In the genomic region with DNA sequence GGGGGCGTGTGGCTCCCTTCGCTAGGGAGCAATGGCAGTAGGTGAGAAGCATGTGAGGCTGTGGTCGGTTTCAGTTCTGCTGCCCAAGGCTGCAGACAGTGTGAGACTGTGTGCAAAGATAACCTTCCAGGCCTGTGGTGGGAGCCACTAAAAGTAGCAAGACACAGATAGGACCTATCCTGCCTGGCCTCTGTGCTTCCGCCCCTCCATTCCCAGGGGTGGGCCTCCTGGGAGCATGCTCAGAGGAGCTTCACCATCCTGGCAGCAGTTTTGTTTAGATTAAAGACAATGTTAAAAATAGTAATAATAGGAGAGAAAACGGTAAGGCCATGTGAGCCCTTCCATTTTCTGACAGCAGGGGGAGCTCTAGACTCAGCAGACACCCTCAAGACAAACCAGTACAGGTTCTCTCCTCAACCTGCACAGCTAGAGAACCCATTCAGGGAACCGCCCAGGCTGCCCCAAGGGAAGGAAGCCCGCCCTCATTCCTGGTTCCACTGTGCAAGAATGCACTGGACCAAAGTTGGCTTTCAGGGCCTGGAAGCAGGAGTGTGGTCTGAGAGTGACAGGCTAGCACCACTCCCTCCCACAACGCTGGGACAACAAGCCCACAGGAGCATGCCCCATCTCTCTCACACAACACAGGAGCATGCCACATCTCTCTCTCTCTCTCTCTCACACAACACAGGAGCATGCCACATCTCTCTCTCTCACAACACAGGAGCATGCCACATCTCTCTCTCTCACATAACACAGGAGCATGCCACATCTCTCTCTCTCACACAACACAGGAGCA, we compare ENCODE assay signal across 8 mouse cellular contexts. TPM values are rescaled to one million over a fixed set of nuclear protein-coding genes. Genes with fewer than 3 reads are reported as not detected.
DNase-seq lines count a peak whose midpoint lies in the region; ATAC-seq and TF ChIP-seq lines count a peak whose summit lies in the region.

No protein-coding gene starts in this region.

- TF ChIP-seq POLR2A in bone marrow macrophage, adult 2 months (IDR thresholded peaks at IDR 0.05; ENCODE audit: borderline replicate concordance, low read depth, low read length) = no peak
- no peak for TF ChIP-seq POLR2A in embryonic fibroblast, embryonic 13.5 days (IDR thresholded peaks at IDR 0.05; ENCODE audit: low read depth, low read length)

- H3K36me3 ChIP-seq in heart, embryonic 12.5 days = 0 out of 2 replicates have a peak, but pooled peaks cover 3% of the 10 kb centered on the region
- no peaks in the 10 kb centered on the region for H3K36me3 ChIP-seq in kidney, embryonic 15.5 days
- no peaks in the 10 kb centered on the region for H3K36me3 ChIP-seq in limb, embryonic 15.5 days
- H3K36me3 ChIP-seq in midbrain, postnatal 0 days (ENCODE audit: insufficient read depth, low read length) = no peaks in the 10 kb centered on the region

- ATAC-seq in heart, embryonic 12.5 days (ENCODE audit: insufficient number of reproducible peaks, low FRiP score) = peak; percentile 70; the same call in 1 of the 2 replicates
- ATAC-seq in kidney, embryonic 15.5 days (replicated peaks; ENCODE audit: low FRiP score) = peak; percentile 85
- peak; percentile 55; the same call in 1 of the 2 replicates for ATAC-seq in limb, embryonic 15.5 days (ENCODE audit: insufficient number of reproducible peaks, low FRiP score, low TSS enrichment, low read depth)
- ATAC-seq in midbrain, postnatal 0 days (ENCODE audit: low FRiP score) = 0 out of 2 replicates have a peak, but pooled peaks have one; percentile 41

- peak; percentile 78 for DNase-seq in CD4-positive helper T cell, adult 2 months (ENCODE audit: low read depth, low spot score)
- peak; percentile 73 for DNase-seq in midbrain, postnatal 0 days (ENCODE audit: low spot score)
- peak; percentile 64 to 76 for DNase-seq in spleen, postnatal 36 days (ENCODE audit: low spot score in 2 of 2)

- no peaks in the 10 kb centered on the region for H3K27me3 ChIP-seq in heart, embryonic 12.5 days (replicated peaks)
- no peaks in the 10 kb centered on the region for H3K27me3 ChIP-seq in kidney, embryonic 15.5 days
- H3K27me3 ChIP-seq in limb, embryonic 15.5 days = no peaks in the 10 kb centered on the region
- H3K27me3 ChIP-seq in midbrain, postnatal 0 days (ENCODE audit: insufficient read depth, low read length) = no peaks in the 10 kb centered on the region

- H3K4me1 ChIP-seq in bone marrow macrophage, adult 2 months (ENCODE audit: control insufficient read depth, insufficient read depth, low read length) = peaks cover 25% of the 10 kb centered on the region
- peaks cover 5% of the 10 kb centered on the region for H3K4me1 ChIP-seq in embryonic fibroblast, embryonic 13.5 days (ENCODE audit: control insufficient read depth, insufficient read depth, low read length)
- peaks cover 23% of the 10 kb centered on the region for H3K4me1 ChIP-seq in heart, embryonic 12.5 days (replicated peaks)
- peaks cover 29% of the 10 kb centered on the region for H3K4me1 ChIP-seq in kidney, embryonic 15.5 days
- H3K4me1 ChIP-seq in limb, embryonic 15.5 days = peaks cover 12% of the 10 kb centered on the region
- H3K4me1 ChIP-seq in midbrain, postnatal 0 days (ENCODE audit: insufficient read depth, low read length) = no peaks in the 10 kb centered on the region

- peak overlapping the region; percentile 29; the same call in 1 of the 2 replicates for H3K9ac ChIP-seq in heart, embryonic 12.5 days
- no peak overlapping the region for H3K9ac ChIP-seq in kidney, embryonic 15.5 days
- H3K9ac ChIP-seq in limb, embryonic 15.5 days = no peak overlapping the region
- no peak overlapping the region for H3K9ac ChIP-seq in midbrain, postnatal 0 days (replicated peaks; ENCODE audit: low read length, poor library complexity, severe bottlenecking)

- peak overlapping the region; percentile 15; the same call in 1 of the 2 replicates for H3K4me2 ChIP-seq in heart, embryonic 12.5 days
- H3K4me2 ChIP-seq in kidney, embryonic 15.5 days = no peak overlapping the region
- no peak overlapping the region for H3K4me2 ChIP-seq in limb, embryonic 15.5 days
- no peak overlapping the region for H3K4me2 ChIP-seq in midbrain, postnatal 0 days (ENCODE audit: low read depth, low read length, poor library complexity, severe bottlenecking)

- no peak overlapping the region for H3K4me3 ChIP-seq in bone marrow macrophage, adult 2 months (ENCODE audit: insufficient read depth, low read length)
- H3K4me3 ChIP-seq in embryonic fibroblast, embryonic 13.5 days (ENCODE audit: insufficient read depth, low read length) = no peak overlapping the region
- no peak overlapping the region for H3K4me3 ChIP-seq in heart, embryonic 12.5 days
- H3K4me3 ChIP-seq in kidney, embryonic 15.5 days (replicated peaks) = no peak overlapping the region
- no peak overlapping the region for H3K4me3 ChIP-seq in limb, embryonic 15.5 days
- H3K4me3 ChIP-seq in midbrain, postnatal 0 days (ENCODE audit: low read depth, low read length) = no peak overlapping the region

- TF ChIP-seq CTCF in bone marrow macrophage, adult 2 months (IDR thresholded peaks at IDR 0.05; ENCODE audit: low read depth, low read length) = peak; percentile 57
- TF ChIP-seq CTCF in embryonic fibroblast, embryonic 13.5 days (IDR thresholded peaks at IDR 0.05; ENCODE audit: borderline replicate concordance, insufficient read depth, low read length) = peak; percentile 50; the same call in 1 of the 2 replicates
- peak; percentile 90 for TF ChIP-seq CTCF in midbrain, postnatal 0 days (IDR thresholded peaks at IDR 0.05)

- no peaks in the 10 kb centered on the region for H3K9me3 ChIP-seq in heart, embryonic 12.5 days (replicated peaks)
- H3K9me3 ChIP-seq in kidney, embryonic 15.5 days (replicated peaks) = no peaks in the 10 kb centered on the region
- no peaks in the 10 kb centered on the region for H3K9me3 ChIP-seq in limb, embryonic 15.5 days
- H3K9me3 ChIP-seq in midbrain, postnatal 0 days (ENCODE audit: low read length) = no peaks in the 10 kb centered on the region

- WGBS in heart, embryonic 12.5 days = 12% methylated on average over 8 of the region's 8 CpGs
- 31% methylated on average over 8 of the region's 8 CpGs for WGBS in kidney, embryonic 15.5 days
- WGBS in limb, embryonic 15.5 days = 39% methylated on average over 8 of the region's 8 CpGs
- 37% methylated on average over 8 of the region's 8 CpGs for WGBS in midbrain, postnatal 0 days

- no peak overlapping the region for H3K27ac ChIP-seq in bone marrow macrophage, adult 2 months (ENCODE audit: insufficient read depth, low read depth, low read length)
- H3K27ac ChIP-seq in embryonic fibroblast, embryonic 13.5 days (ENCODE audit: insufficient read depth, low read length) = peak overlapping the region; percentile 3; the same call in 1 of the 2 replicates
- peak overlapping the region; percentile 14; the same call in 1 of the 2 replicates for H3K27ac ChIP-seq in heart, embryonic 12.5 days (ENCODE audit: poor library complexity, severe bottlenecking)
- H3K27ac ChIP-seq in kidney, embryonic 15.5 days = no peak overlapping the region; the same call in 1 of the 2 replicates
- H3K27ac ChIP-seq in limb, embryonic 15.5 days = peak overlapping the region; percentile 17; the same call in 1 of the 2 replicates
- no peak overlapping the region for H3K27ac ChIP-seq in midbrain, postnatal 0 days (ENCODE audit: low read depth, low read length)

RNA-seq across cellular contexts. Expression of a gene that starts 50.0 kb away (rescaled TPM):
- polyA plus RNA-seq in bone marrow macrophage, adult 2 months (2012; ENCODE audit: insufficient read depth, insufficient read length, missing spikeins) = 9.8 and 13.2 TPM in 2 replicates
- polyA plus RNA-seq in embryonic fibroblast, embryonic 13.5 days (2011; ENCODE audit: insufficient read length, low read depth, missing spikeins) = 18.1 and 19.1 TPM in 2 replicates
- polyA plus RNA-seq in heart, embryonic 12.5 days (2016; fragmentation: Nextera tagmentation; extraction: Ambion mirVana) = 15.7 and 19.0 TPM in 2 replicates
- polyA plus RNA-seq in kidney, embryonic 15.5 days (2015; fragmentation: Nextera tagmentation; extraction: Ambion mirVana) = 24.8 and 27.1 TPM in 2 replicates
- polyA plus RNA-seq in limb, embryonic 15.5 days (2015; fragmentation: Nextera tagmentation; extraction: Ambion mirVana) = 26.0 and 34.0 TPM in 2 replicates
- total RNA-seq in midbrain, postnatal 0 days (2014; rRNA removed) = 83.9 and 89.3 TPM in 2 replicates
- polyA plus RNA-seq in midbrain, postnatal 0 days (2015; fragmentation: Nextera tagmentation; extraction: Ambion mirVana) = 68.4 and 70.7 TPM in 2 replicates

Comparison
In these comparisons a context has a peak if more than half of its experiments do, and no peak if none do; other contexts are left out.
1. H3K27ac ChIP-seq: peak in embryonic fibroblast, embryonic 13.5 days (single experiment), heart, embryonic 12.5 days (single experiment) and limb, embryonic 15.5 days (single experiment); none in bone marrow macrophage, adult 2 months (single experiment), kidney, embryonic 15.5 days (single experiment) and midbrain, postnatal 0 days (single experiment).
2. Peak in every context shown above with its lines, with median percentiles within 50 percentile points of each other: DNase-seq, CTCF ChIP-seq and ATAC-seq.